Mouse (Mus musculus): ENCODE measurements around the gene Uchl1.

GRCm38 (mm10) chr5:66718413-66718812 lies 42.5 kb downstream of the Uchl1 start:
- TF ChIP-seq CTCF (IDR thresholded peaks at IDR 0.05; ENCODE audit: low read depth), result no peak
- no peak for TF ChIP-seq EP300 (IDR thresholded peaks at IDR 0.05; ENCODE audit: low read depth)
